Mouse (Mus musculus) intestine, embryonic 16.5 days (tissue): ENCODE results near the gene Mrpl18. TPM values are rescaled to one million over a fixed set of nuclear protein-coding genes. Genes with fewer than 3 reads are reported as not detected.
"Not testable (repeated sequence)": the region's sequence is repeated elsewhere in the genome, so short reads cannot be mapped to it uniquely, and the experiment has no call there.

Experiments
- ATAC-seq: fragments of 200-750 bp; cut with Nextera tagmentation; 2 replicates; pipeline ENCODE4 v1.8.0; 2017; ENCODE audit warnings: moderate TSS enrichment, moderate library complexity
- H3K27ac ChIP-seq: fragments of 300-500 bp; sonication (generic); 2 replicates; pipeline ENCODE4 v1.5.1; 2014; ENCODE audit warnings: mild to moderate bottlenecking, low read length
- H3K27me3 ChIP-seq: fragments of 300-500 bp; sonication (generic); replicated peaks from 2 replicates; pipeline ENCODE4 v1.6.1; 2014; ENCODE audit warnings: low read length, control low read depth, mixed read lengths; ENCODE audit not compliant: control insufficient read depth, insufficient read depth
- H3K36me3 ChIP-seq: fragments of 300-500 bp; sonication (generic); 2 replicates; pipeline ENCODE4 v1.6.1; 2014; ENCODE audit warnings: low read length, control low read depth; ENCODE audit not compliant: control insufficient read depth, insufficient read depth
- H3K4me1 ChIP-seq: fragments of 300-500 bp; sonication (generic); 2 replicates; pipeline ENCODE4 v1.6.1; 2014; ENCODE audit warnings: low read length, control low read depth, mixed read lengths; ENCODE audit not compliant: control insufficient read depth, insufficient read depth
- H3K4me2 ChIP-seq: fragments of 300-500 bp; sonication (generic); 2 replicates; pipeline ENCODE4 v1.6.1; 2014; ENCODE audit warnings: low read depth, low read length, control low read depth
- H3K4me3 ChIP-seq: fragments of 300-500 bp; sonication (generic); 2 replicates; pipeline ENCODE4 v1.5.1; 2014; ENCODE audit warnings: mild to moderate bottlenecking, low read length
- H3K9ac ChIP-seq: fragments of 300-500 bp; sonication (generic); 2 replicates; pipeline ENCODE4 v1.6.1; 2014; ENCODE audit warnings: low read depth, low read length
- H3K9me3 ChIP-seq: fragments of 300-500 bp; sonication (generic); 2 replicates; pipeline ENCODE4 v1.6.1; 2016; ENCODE audit warnings: low read length, control low read depth; ENCODE audit not compliant: control insufficient read depth
- WGBS: fragments of 180-500 bp; shearing (Covaris S2); extraction: QIAGEN DNeasy Blood & Tissue Kit; methylation state at CpG from one replicate; pipeline ENCODE4 v1.1.7; 2014; 5-methylcytosine and 5-hydroxymethylcytosine counted together
- polyA plus RNA-seq: library from polyadenylated mRNA; unstranded; fragments of >200 nt; fragmentation: Nextera tagmentation; extraction: Ambion mirVana; gene quantifications from 2 replicates; pipeline ENCODE4 v1.2.1, GENCODE M21; 2015

Gene Mrpl18
- polyA plus RNA-seq, 1 experiment from 2014 or later = 183 TPM

GRCm38 (mm10) chr17:12902291-12902690, 13.9 kb downstream of the Mrpl18 start:
- no peaks in the 10 kb centered on the region for H3K9me3 ChIP-seq
- H3K27me3 ChIP-seq = no peaks in the 10 kb centered on the region
- H3K4me3 ChIP-seq = no peak overlapping the region
- no peak overlapping the region for H3K27ac ChIP-seq
- H3K36me3 ChIP-seq = 0 out of 2 replicates have a peak, but pooled peaks cover 3% of the 10 kb centered on the region
- ATAC-seq = no peak
- 93% methylated on average over 6 of the region's 6 CpGs for WGBS
- H3K9ac ChIP-seq = no peak overlapping the region
- H3K4me2 ChIP-seq = no peak overlapping the region
- no peaks in the 10 kb centered on the region for H3K4me1 ChIP-seq

DNA sequence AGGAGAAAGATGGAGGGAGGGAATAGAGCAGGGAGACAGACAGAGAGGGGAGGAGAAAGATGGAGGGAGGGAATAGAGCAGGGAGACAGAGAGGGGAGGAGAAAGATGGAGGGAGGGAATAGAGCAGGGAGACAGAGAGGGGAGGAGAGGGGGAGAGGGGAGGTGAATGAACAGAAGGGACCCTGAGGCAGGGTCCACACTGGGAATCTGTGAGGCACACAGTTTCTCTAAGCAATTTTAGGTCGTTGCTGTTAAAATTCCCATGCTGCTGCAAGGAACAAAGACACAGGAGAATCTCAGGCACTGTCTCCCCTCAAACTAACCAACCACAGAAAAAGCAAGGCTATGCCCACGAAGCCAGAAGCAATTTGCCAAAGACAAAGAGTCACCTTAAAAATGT, 17.5 kb downstream of the Mrpl18 start:
- H3K27me3 ChIP-seq, H3K27ac ChIP-seq, H3K9me3 ChIP-seq, ATAC-seq, H3K4me2 ChIP-seq, H3K9ac ChIP-seq, H3K4me1 ChIP-seq, H3K36me3 ChIP-seq, H3K4me3 ChIP-seq: not testable (repeated sequence)
- WGBS = 41% methylated on average over 2 of the region's 2 CpGs

GRCm38 (mm10) chr17:12897674-12898073, 18.5 kb downstream of the Mrpl18 start:
- no peaks in the 10 kb centered on the region for H3K27me3 ChIP-seq
- no peaks in the 10 kb centered on the region for H3K4me1 ChIP-seq
- 85% methylated on average over 5 of the region's 5 CpGs for WGBS
- H3K27ac ChIP-seq = no peak overlapping the region
- H3K9me3 ChIP-seq = no peaks in the 10 kb centered on the region
- no peak for ATAC-seq
- H3K9ac ChIP-seq = no peak overlapping the region
- no peaks in the 10 kb centered on the region for H3K36me3 ChIP-seq
- no peak overlapping the region for H3K4me3 ChIP-seq
- H3K4me2 ChIP-seq = no peak overlapping the region

GRCm38 (mm10) chr17:12892033-12892432, 24.1 kb downstream of the Mrpl18 start:
- Histone ChIP-seq H3K4me3 (no peak overlapping the region), H3K27ac (no peak overlapping the region), H3K36me3 (no peaks in the 10 kb centered on the region; the same call in 1 of the 2 replicates), H3K9ac (no peak overlapping the region), H3K27me3 (no peaks in the 10 kb centered on the region), H3K4me1 (no peaks in the 10 kb centered on the region; the same call in 1 of the 2 replicates), H3K9me3 (no peaks in the 10 kb centered on the region), H3K4me2 (no peak overlapping the region)
- ATAC-seq = no peak
- WGBS = 92% methylated on average over 9 of the region's 9 CpGs

GRCm38 (mm10) chr17:12891054-12891453, 25.1 kb downstream of the Mrpl18 start:
- Histone ChIP-seq H3K4me1 (no peaks in the 10 kb centered on the region; the same call in 1 of the 2 replicates), H3K27ac (no peak overlapping the region), H3K27me3 (no peaks in the 10 kb centered on the region), H3K36me3 (no peaks in the 10 kb centered on the region; the same call in 1 of the 2 replicates), H3K9ac (no peak overlapping the region), H3K9me3 (no peaks in the 10 kb centered on the region), H3K4me2 (no peak overlapping the region), H3K4me3 (no peak overlapping the region)
- 95% methylated on average over 4 of the region's 4 CpGs for WGBS
- ATAC-seq = no peak

- Histone ChIP-seq H3K4me3 (no peak overlapping the region), H3K9ac (no peak overlapping the region), H3K4me2 (no peak overlapping the region), H3K27ac (no peak overlapping the region), H3K36me3 (no peaks in the 10 kb centered on the region; the same call in 1 of the 2 replicates), H3K27me3 (no peaks in the 10 kb centered on the region), H3K9me3 (no peaks in the 10 kb centered on the region), H3K4me1 (no peaks in the 10 kb centered on the region; the same call in 1 of the 2 replicates)
- WGBS = 65% methylated on average over 15 of the region's 15 CpGs
- peak; percentile 28; the same call in 1 of the 2 replicates for ATAC-seq
Observed at GRCm38 (mm10) chr17:12887021-12887775, 28.9 kb downstream of the Mrpl18 start.

- Histone ChIP-seq H3K4me2 (no peak overlapping the region), H3K9me3 (no peaks in the 10 kb centered on the region), H3K4me3 (no peak overlapping the region), H3K27me3 (no peaks in the 10 kb centered on the region), H3K27ac (no peak overlapping the region), H3K9ac (no peak overlapping the region), H3K36me3 (no peaks in the 10 kb centered on the region; the same call in 1 of the 2 replicates), H3K4me1 (no peaks in the 10 kb centered on the region; the same call in 1 of the 2 replicates)
- ATAC-seq = peak; percentile 46; the same call in 1 of the 2 replicates
- 45% methylated on average over 6 of the region's 6 CpGs for WGBS
Observed at GRCm38 (mm10) chr17:12886620-12887019, 29.5 kb downstream of the Mrpl18 start.

DNA sequence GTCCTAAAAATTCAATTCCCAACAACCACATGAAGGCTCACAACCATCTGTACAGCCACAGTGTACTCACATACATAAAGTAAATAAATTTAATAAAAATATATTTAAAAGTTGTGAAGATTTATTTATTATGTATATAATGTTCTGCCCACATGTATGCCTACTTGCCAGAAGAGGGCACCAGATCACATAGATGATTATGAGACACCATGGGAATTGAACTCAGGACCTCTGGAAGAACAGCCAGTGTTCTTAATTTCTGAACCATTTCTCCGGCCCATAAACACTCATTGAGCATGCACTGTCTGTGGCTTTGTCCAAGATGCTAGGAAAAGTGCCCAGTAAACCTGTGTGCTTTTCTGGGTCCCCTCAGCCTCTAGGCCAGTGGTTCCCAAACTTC, 34.9 kb downstream of the Mrpl18 start:
- no peak for ATAC-seq
- Histone ChIP-seq H3K9ac (no peak overlapping the region), H3K27ac (no peak overlapping the region), H3K36me3 (no peaks in the 10 kb centered on the region), H3K4me1 (0 out of 2 replicates have a peak, but pooled peaks cover 3% of the 10 kb centered on the region), H3K4me3 (no peak overlapping the region), H3K27me3 (no peaks in the 10 kb centered on the region), H3K9me3 (no peaks in the 10 kb centered on the region), H3K4me2 (no peak overlapping the region)
- WGBS = 84% methylated on average over 1 of the region's 1 CpGs

GRCm38 (mm10) chr17:12880178-12880577, 36.0 kb downstream of the Mrpl18 start:
- WGBS = 3% methylated on average over 14 of the region's 14 CpGs
- peak overlapping the region; percentile 27; the same call in 1 of the 2 replicates for H3K9ac ChIP-seq
- peak overlapping the region; percentile 45 for H3K4me2 ChIP-seq
- ATAC-seq = peak; percentile 81
- H3K27ac ChIP-seq = no peak overlapping the region
- peak overlapping the region; percentile 25 for H3K4me3 ChIP-seq
- no peaks in the 10 kb centered on the region for H3K9me3 ChIP-seq
- 0 out of 2 replicates have a peak, but pooled peaks cover 3% of the 10 kb centered on the region for H3K4me1 ChIP-seq
- no peaks in the 10 kb centered on the region for H3K27me3 ChIP-seq
- H3K36me3 ChIP-seq = no peaks in the 10 kb centered on the region
